Comparison of ENCODE assay signal across 1 mouse cellular context in genomic region chr15:79380468-79381444, GRCm38 (mm10).
TF ChIP-seq lines count a peak whose summit lies in the region.

No protein-coding gene starts in this region.

TF ChIP-seq in CH12.LX, 34 proteins besides CTCF, POLR2A, EP300 and RAD21 (continued from another document):
- no peak for TF ChIP-seq NELFE (IDR thresholded peaks at IDR 0.05; ENCODE audit: low read depth, low read length)
- TF ChIP-seq ZMIZ1 (IDR thresholded peaks at IDR 0.05; ENCODE audit: low read depth, low read length) = no peak
- TF ChIP-seq HCFC1 (IDR thresholded peaks at IDR 0.05; ENCODE audit: low read depth, low read length) = no peak
- peak; percentile 78 for TF ChIP-seq SMC3 (IDR thresholded peaks at IDR 0.05; ENCODE audit: low read depth, low read length)
- TF ChIP-seq ETS1 (conservative IDR thresholded peaks at IDR 0.05; ENCODE audit: low read depth, low read length) = no peak
- no peak for TF ChIP-seq JUND (conservative IDR thresholded peaks at IDR 0.05; ENCODE audit: low read depth, low read length)
- TF ChIP-seq PAX5 (IDR thresholded peaks at IDR 0.05; ENCODE audit: low read length) = no peak
- no peak for TF ChIP-seq ZNF384 (IDR thresholded peaks at IDR 0.05; ENCODE audit: low read depth, low read length)
- TF ChIP-seq MEF2A (IDR thresholded peaks at IDR 0.05; ENCODE audit: borderline replicate concordance, low read depth, low read length) = no peak
- no peak for TF ChIP-seq TCF12 (IDR thresholded peaks at IDR 0.05; ENCODE audit: low read depth, low read length)
- TF ChIP-seq RCOR1 (conservative IDR thresholded peaks at IDR 0.05; ENCODE audit: low read depth, low read length) = no peak
- peak; percentile 62 for TF ChIP-seq USF1 (IDR thresholded peaks at IDR 0.05; ENCODE audit: low read depth, low read length)
- no peak for TF ChIP-seq UBTF (IDR thresholded peaks at IDR 0.05; ENCODE audit: low read depth, low read length)
- TF ChIP-seq JUN (IDR thresholded peaks at IDR 0.05; ENCODE audit: insufficient read depth, low read depth, low read length) = no peak
